Mouse (Mus musculus): Measurements from ENCODE around the gene Spo11. TPM values are rescaled to one million over a fixed set of nuclear protein-coding genes. Genes with fewer than 3 reads are reported as not detected.

Gene Spo11
- total RNA-seq, 2 experiments from 2014 or later = 0.41 to 0.73 TPM

Other genes starting within 250 kb of the Spo11 start
- 10 to 100 TPM; 10.8 to 12.2 TPM for gene Bmp7, start 37.4 kb upstream of the Spo11 start, total RNA-seq (2021)
- 10 to 100 TPM; 54.5 to 54.8 TPM for gene Rae1, start 22.4 kb downstream of the Spo11 start, total RNA-seq (2021)
- gene Rbm38, start 42.8 kb downstream of the Spo11 start, total RNA-seq (2021) = 1 to 10 TPM; 2.2 to 3.4 TPM
- under 1 TPM in 1 of 2 experiments, not detected in 1; 0.14 TPM for gene Ctcfl, start 141.8 kb downstream of the Spo11 start, total RNA-seq (2021)
- not detected for gene Pck1, start 175.3 kb downstream of the Spo11 start, total RNA-seq (2021)
- not detected for gene Zbp1, start 241.2 kb downstream of the Spo11 start, total RNA-seq (2021)